Mouse (Mus musculus): ENCODE data around the gene Kif26b.

Gene Kif26b

DNA sequence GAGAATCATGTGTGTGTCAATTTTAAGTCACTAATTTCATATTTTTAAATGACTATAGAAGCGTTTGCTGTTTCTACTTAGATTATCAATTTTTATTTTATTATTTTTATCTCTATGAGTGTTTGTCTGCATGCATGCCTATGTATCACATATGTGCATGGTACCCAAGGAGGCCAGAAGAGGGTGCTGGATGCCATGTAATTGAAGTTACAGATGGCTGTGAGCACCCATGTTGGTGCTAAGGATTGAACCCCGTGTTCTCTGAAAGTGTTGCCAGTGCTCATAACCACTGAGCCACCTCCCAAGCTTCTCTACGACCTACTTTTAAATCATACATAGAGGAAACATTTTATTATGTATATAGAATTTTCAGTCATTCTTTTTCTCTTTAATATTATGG, 68.2 kb downstream of the Kif26b start:
- DNase-seq (ENCODE audit: low spot score): no peak

DNA sequence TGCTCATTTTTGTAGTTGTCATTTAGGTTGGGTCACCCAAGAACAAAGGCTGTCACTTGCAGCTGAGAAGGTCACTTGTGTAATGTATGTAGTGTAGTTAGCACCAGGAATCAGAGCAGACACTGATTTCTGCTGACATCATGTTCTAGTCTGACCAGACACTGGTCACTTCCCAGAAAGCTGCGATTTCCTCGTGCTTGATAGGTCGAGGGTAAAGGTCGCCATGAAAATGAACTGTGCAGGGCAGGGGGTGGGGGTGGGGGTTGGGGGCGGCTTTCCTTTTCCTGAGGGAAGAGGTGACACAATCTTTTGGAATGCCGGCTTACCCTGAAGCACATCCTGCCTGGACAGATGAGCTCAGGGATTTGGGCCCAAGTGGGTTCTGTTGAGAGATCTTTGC, 68.8 kb downstream of the Kif26b start:
- no peak for DNase-seq (ENCODE audit: low spot score)

DNA sequence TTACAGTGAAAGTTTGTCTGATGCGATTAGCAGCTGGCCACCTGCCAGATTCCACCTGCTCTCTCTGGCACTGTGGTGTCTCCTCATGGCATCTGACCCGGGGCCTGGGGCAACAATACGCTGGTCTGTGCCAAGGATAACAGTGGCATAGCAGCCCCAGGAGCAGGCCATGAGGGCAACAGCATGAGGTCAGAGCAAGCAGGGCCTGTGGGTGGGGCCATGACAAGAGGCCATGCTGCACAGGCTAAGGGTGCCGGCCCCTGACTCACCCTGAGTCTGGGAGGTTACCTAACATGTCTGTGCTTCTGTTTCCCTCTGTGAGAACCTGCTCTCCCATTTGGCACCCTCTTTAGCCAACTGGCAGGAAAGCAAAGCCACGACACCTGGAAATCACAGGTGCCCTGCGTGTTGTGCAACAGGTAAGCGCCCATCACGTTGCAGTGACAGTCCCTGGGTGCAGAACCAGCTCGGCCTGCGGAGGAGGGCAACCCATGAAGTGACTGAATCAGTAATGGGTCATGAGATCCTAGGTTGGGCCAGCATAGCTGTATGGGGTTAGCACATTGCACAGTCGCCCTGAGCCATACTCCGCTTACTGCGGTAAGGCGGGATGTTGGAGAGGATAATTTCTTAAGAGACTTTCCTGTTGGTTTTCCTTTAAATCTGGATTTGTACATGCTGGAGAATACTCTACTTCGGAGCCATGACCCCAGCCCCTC, 72.1 kb downstream of the Kif26b start:
- no peak for DNase-seq (ENCODE audit: low spot score)

DNA sequence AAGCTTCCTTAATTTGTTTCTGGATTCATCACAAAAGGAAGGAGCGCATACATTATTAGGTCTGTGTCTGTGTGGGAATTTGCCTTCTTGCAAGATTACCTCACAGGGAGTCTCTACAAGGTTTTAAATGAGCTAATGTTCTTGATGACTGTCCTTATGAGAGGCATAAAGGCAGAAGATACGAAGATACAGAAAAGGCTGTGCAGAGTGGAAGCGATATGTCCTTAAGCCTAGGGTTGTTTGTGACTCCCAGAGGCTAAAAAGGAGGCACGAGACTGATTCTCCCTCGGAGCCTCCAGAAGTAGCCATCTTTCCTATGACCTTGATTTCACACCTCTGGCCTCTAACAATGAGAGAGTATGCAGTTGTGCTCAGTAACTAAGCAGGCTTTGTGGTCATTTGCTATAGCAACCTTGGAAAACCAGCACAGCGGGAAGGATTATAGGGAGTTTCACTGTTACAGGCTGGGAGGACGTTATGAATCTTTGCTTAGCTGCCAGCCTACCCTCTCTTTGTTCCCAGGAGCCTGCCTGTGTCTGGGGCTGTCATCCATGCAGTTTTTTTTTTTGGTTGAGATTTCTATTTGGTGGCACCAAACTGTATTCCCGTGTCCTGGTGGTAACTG, 80.3 kb downstream of the Kif26b start:
- DNase-seq (ENCODE audit: low spot score): no peak

DNA sequence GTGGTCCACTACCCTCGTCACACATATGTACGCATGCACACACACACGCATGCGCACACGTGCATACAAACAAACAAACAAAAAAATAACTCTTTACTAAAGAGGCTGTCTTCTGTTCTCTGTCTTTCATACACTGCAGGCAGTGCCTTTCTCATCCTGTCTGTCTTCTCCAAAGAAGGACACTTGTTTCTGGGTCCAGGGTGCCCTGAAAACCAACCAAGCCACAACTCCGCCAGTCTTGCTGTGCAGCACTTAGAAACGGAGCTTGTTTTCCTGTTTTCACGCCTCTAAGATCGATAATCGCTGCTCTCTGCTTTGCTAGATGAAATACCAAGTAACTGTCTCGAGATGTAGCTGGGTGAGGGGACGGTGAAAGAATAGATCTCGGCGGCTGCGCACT, 82.6 kb downstream of the Kif26b start:
- DNase-seq (ENCODE audit: low spot score): no peak

DNA sequence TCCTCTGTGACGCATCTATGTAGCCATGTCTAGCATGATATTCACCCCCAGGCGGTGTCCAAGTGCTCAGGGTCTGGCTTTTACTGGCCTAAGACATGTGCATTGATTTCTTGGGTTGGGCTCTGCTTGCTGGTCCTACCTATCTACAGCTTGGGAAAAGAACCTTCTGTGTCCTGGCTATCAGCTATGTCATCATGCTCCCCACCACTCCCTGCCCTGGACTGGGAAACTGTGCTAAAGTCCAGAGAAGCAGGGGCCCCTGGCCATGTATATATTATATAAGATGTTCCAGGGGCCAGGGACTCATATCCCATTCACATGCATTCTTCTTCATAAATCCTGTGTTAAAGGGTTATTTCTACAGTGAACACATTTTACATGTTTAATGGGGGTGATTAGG, 92.4 kb downstream of the Kif26b start:
- no peak for DNase-seq (ENCODE audit: low spot score)

DNA sequence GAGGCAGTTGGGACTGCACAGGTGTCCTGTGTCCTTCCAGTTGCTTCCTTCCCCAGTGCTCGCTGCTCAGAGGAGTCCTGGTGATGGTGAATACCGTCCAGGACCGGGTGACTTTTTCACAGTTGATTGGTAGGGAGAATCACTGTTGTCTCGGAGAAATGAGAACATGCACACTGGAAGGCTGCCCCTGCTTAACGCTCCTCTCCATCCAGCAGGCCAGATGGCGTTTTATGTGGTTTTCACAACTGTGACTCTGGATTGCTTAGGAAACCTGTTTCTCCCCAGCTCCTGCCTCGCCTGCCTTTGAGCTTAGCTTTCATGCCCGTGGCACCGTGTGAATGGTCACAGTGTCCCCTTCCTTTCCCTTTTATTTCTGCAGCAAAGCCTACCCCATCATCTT, 95.0 kb downstream of the Kif26b start:
- no peak for DNase-seq (ENCODE audit: low spot score)

DNA sequence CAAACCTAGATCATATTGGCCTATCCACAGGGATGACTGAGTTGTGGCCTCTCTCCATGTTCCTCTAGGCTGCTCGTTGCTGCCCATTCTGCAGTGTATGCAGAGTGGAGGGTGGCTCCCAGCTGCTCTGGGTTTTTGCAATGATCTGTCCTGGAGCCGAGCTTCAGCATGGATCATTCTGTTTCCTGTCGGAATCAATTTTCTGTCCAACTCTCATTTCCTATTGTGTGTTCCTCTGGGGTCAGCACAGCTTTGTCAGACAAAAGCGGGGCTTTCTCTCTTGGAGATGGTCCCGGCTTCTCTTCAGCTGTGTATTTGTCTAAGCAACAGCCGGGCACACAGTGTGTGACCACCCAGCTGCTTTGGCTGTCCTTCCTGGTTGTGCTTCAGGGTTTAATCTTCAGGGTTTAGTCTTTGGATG, 98.0 kb downstream of the Kif26b start:
- peak; percentile 38 for DNase-seq (ENCODE audit: low spot score)

DNA sequence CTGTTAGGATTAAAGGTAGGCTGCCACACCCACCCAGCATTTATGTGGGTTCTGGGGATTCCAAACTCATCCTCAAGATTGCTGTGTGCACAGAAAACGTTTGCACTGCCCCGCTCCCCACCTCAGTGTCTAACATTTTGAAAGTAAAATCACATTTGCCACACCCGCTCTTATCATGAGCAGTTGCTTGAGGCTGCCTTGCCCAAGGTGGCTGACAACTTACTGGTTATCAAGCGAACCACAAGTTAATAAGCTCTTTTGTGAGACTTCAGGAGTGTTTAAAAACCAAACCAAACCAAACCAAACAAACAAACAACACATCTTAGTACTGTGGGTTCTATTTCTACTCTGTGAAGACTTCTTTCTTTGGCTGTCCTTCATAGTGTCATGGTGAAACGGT, 101.1 kb downstream of the Kif26b start:
- no peak for DNase-seq (ENCODE audit: low spot score)

DNA sequence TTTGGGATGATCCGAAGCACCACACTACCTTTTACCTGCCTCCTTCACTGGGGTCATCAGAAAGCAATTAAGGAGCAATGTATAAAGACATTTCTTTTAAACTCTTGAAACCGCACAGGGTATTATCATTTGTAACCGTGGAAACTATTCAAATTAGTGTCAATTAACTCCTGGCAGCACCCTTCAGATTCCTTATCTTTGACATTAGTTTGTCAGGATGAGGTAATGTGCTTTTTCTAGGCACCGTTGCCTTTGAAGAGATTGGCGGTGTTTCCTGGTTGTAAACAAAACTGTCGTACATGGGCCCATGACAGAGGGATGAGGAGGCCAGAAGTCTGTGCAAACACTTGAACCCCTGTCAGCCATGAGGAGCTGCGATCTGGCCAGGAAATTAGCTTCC, 102.9 kb downstream of the Kif26b start:
- DNase-seq (ENCODE audit: low spot score): no peak

DNA sequence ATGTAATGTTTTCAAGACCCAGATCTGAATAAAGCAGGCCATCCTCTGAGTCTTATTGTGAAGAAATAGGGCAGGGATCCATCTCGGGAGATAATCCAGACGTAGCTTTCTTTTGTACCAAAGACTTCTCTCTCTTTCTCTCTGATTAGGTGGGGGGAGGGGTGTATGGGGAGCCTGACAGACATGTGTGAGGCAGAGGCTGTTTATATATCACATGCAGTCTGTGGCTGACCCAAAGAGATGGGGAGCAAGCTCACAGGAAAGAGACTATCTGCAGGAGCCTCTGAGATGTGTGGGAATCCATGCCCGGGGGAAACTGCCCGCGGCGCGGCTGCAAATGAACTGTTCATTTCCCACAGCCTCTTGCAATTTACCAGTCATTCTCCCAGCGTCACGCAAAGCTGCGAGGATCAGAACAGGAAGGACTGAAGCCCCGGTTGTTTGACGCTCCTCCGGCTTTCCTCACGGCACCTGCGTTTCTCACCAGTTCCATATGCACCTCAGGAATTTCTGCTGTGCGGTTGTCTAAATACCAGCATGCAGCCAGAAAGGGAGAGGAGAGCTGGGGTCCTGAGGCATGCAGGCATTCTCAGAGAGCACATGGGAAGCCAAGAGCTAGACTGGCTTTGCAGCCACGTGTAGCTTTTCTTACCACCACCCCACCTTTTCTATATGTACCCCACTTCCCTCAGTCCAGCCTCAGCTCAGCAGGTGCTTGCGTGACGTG, 105.6 kb downstream of the Kif26b start:
- peak; percentile 17 for DNase-seq (ENCODE audit: low spot score)

DNA sequence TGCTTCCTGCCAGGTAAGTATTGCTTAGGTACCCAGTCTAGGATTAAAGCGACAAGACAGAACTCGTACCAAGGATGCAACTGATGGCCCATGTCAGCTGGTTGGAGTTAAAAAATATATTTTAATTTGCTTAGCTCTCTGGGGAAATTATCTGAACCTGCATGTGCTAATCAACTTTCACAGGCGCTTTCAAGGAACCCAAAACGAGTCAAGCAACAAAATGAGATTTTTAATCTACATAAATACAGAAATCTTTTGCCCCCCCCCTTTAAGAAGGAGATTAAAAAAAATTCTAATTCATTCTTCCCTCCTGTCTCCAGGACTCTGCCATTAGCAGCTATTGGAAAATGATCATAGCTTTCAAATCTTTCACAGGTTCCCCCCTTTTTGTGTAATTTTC, 106.5 kb downstream of the Kif26b start:
- DNase-seq (ENCODE audit: low spot score): no peak

DNA sequence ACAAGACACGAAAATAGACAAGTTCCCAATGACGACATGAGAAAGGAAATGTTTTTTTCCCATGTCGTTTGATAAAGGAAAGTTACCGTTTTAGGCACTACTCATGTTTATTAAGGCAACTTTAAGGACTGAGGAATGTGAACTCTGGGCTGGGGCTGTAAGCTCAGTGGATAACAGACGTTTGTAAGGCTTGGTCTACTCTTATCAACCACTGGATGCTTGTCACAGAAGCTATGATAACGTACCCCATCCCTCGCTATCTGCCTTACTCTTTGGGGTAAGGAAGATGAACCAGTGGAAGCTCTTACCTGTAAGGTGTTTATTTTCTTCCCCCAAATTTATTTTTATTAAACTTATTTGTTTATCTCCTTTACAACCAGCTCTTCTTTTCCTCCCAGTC, 108.4 kb downstream of the Kif26b start:
- no peak for DNase-seq (ENCODE audit: low spot score)

DNA sequence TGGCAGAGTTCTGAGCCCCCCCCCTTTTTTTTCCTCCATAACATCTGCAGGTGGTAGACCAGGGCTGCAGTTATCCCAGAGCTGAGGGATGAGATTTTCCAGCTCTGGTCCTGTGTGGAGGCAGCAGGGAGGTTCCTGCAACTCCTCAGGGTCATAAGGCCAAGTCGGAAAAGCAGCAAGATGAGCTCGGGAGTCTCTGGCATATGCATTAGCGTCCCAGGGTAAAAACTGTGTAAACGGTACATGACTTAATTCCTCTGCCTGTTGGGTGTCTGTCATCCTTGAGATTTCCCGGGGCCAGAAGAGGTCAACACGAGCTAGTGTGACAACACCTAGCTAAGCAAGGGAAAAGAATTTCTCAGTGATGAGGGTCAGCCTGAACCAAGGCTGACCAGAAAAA, 111.0 kb downstream of the Kif26b start:
- DNase-seq (ENCODE audit: low spot score): no peak

DNA sequence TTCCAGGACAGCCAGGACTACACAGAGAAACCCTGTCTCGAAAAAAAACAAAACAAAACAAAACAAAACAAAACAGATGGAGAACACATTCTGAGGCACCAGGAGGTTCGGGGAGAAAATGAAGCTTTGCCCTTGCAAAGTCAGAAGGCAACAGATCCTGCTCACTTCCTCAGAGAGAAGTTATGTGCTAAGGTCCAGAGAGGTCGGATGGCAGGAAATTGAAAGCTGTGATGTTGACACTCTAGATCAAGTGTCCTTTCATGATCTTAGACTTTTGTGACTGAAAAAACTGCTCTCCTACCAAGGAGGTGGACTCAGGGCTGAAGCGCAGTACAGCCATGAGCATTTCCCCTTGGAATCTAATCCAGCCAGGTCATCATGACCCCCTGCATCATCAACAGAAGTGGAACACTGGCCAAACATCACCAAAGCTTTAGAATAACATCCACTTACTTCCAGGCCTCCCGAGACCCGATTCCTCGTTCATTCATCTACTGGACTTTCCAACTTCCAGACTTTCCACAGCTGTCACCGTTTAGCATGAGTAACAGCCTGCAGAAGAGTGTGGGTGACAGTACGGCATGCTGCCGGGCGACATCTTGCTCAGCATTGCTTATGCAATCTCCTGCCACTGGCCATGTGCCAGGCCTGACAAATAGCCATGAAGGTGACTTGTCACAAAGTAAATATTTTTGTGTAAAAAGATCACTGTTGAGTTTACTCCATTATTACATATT, 112.0 kb downstream of the Kif26b start:
- DNase-seq (ENCODE audit: low spot score): no peak

DNA sequence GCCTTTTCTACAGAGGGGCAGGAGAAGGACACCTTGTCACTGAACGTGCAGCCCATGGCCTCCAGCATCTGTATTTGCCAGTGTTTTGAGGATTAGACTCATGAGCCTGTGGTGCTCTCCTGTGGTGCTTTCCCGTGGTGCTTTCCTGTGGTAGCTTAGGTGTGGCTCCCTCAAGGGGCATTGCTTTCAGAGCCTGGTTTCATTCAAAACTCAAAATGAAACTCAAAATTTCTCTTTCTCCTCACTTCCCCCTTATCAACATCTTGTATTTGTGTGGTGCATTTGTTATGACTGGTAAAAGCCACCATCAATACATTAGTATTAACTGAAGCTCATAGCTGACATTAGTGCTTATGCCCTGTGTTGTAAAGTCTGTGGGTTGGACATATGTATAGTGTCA, 112.9 kb downstream of the Kif26b start:
- DNase-seq (ENCODE audit: low spot score): no peak

DNA sequence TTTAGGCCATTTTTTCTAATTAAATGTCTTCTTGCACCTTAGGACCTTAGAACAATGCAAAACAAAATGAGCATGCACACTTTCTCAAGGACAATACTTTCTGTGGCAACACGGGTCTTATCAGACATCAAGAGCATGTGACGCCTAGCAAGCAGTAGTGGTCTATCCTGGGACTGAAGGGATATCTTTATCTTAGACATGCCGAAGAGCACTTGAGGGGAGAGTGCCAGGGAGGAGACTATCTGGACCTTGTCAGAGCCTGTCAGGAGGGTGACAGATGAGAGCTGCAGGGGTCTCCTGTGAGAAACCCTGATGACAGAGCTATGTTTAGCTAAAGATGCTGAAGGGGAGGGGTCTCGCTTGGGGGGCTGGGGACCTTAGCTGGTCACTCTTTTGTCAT, 116.0 kb downstream of the Kif26b start:
- no peak for DNase-seq (ENCODE audit: low spot score)

DNA sequence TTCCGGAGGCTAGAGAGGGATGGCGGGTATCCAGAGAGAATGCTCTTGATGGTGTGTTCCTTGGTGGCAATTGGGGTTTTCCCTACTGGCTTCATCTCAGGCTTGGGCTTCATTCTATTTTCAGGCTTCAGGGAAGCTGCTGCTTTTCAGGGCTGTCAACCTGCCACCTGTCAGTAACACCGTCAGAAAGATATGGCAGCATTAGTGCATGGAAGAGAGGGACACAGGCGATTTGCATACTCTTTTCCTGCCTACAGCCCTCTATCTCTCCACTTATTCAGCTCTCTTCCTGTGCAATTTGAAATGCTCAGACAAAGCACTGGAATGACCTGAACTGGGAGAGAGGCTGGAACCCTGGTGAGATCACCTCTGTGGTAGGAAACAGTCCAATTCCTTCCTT, 117.7 kb downstream of the Kif26b start:
- DNase-seq (ENCODE audit: low spot score): no peak

DNA sequence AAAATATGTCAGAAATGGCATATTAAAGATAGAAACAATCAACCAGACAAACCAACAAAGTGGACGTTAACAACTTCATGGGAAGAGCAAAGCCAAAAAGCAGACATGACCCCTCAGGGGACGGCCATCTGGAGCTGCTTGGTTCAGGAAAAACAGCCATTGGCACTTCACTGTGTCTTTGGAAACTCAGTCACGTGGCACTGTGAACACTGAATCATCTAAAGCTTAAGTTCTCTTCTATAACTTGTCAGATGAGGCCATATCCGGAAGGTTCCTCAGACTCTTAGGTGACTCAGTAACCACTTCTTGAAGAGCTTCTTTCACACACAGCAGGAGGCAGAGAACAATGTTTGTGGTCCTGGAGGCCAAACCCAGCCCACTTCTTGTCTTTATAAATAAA, 126.6 kb downstream of the Kif26b start:
- no peak for DNase-seq (ENCODE audit: low spot score)

DNA sequence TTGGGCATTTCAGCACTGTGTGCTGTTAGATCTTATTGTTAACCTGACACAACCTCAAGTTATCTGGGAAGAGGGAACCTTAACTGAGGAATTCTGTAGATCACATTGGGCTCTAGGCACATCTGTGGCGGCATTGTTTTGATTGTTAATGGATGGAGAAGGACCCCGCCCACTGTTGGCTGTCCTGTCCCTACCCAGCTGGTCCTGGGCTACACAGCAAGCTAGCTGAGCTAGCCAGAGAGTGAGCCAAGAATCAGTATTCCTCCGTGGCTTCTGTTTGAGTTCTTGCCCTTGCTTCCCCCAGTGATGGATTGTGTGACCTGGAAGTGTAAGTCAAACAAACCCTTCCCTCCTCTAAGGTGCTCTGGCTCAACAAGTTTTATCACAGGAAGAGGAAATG, 132.1 kb downstream of the Kif26b start:
- no peak for DNase-seq (ENCODE audit: low spot score)

DNA sequence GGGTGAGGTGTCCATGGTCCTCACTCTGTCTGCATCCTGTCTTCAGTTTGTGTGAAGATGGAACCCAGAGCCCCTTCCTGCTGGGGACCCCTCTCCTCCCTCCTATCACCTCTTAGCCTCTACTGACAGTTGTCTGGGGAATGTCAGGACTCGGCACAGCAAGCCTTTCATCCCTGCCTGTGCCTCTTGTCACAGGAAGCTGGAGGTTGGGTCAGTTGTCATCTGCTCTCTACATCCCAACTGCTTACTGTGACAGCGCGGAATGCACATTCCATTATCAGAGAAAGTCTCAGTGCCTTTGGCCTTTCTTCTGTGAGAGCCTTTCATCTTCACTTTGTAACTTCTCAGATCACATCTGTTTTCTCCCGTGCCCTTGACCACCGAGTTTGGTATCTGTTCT, 132.6 kb downstream of the Kif26b start:
- no peak for DNase-seq (ENCODE audit: low spot score)

DNA sequence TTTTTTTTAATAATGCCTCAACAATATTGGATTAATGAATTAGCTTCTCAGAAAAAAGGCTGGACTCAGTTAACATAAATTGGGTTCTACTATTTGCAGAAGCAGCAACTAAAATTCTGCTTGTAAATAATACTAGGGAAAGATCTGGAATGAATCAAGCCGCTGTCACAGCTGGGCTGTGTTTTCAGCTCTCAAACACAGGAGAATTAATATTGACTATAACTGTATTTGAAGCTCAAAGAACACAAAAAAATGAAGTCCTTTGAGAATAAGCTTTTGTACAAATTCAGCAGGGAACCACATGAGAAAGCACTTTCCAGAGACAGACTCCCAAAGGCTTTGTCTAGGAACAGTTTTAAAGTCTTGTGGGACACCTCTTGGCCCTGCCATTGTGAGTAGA, 134.6 kb downstream of the Kif26b start:
- no peak for DNase-seq (ENCODE audit: low spot score)

Measured in retina, embryonic 14.5 days (tissue).